Mouse (Mus musculus): ENCODE measurements at regions not wholly inside any gene's neighbourhood (a gene's known extent, or its start where the extent isn't known, plus 50 kb on each side); places are given as distances from the start of the nearest gene placed in this dataset.

- in situ Hi-C loops (cut with MboI, MseI) = no loop called here
Measured at GRCm38 (mm10) chr13:44420227-44420592, 309.1 kb upstream of the Jarid2 start.

GRCm38 (mm10) chr13:44420941-44421340 is 308.3 kb upstream of the Jarid2 start:
- in situ Hi-C loops (cut with MboI, MseI) = no loop called here

GRCm38 (mm10) chr13:44421426-44421825 is 307.8 kb upstream of the Jarid2 start:
- in situ Hi-C loops (cut with MboI, MseI) = no loop called here

- in situ Hi-C loops (cut with MboI, MseI) = no loop called here
Measured at GRCm38 (mm10) chr13:44421922-44422321, 307.4 kb upstream of the Jarid2 start.

GRCm38 (mm10) chr13:44430492-44430891 is 298.8 kb upstream of the Jarid2 start:
- in situ Hi-C loops (cut with MboI, MseI) = no loop called here

GRCm38 (mm10) chr13:44437709-44438108 is 291.6 kb upstream of the Jarid2 start:
- in situ Hi-C loops (cut with MboI, MseI) = no loop called here

GRCm38 (mm10) chr13:44441061-44441460 is 288.2 kb upstream of the Jarid2 start:
- in situ Hi-C loops (cut with MboI, MseI) = no loop called here

- in situ Hi-C loops (cut with MboI, MseI) = no loop called here
Measured at GRCm38 (mm10) chr13:44449216-44449830, 280.0 kb upstream of the Jarid2 start.

- in situ Hi-C loops (cut with MboI, MseI) = no loop called here
Measured at GRCm38 (mm10) chr13:44451224-44451623, 278.1 kb upstream of the Jarid2 start.

GRCm38 (mm10) chr13:44453131-44453530 is 276.1 kb upstream of the Jarid2 start:
- in situ Hi-C loops (cut with MboI, MseI) = no loop called here

- in situ Hi-C loops (cut with MboI, MseI) = no loop called here
Measured at GRCm38 (mm10) chr13:44454136-44454535, 275.1 kb upstream of the Jarid2 start.

- in situ Hi-C loops (cut with MboI, MseI) = no loop called here
Measured at GRCm38 (mm10) chr13:44455193-44455592, 274.1 kb upstream of the Jarid2 start.

- in situ Hi-C loops (cut with MboI, MseI) = no loop called here
Measured at GRCm38 (mm10) chr13:44458744-44459143, 270.5 kb upstream of the Jarid2 start.

GRCm38 (mm10) chr13:44459148-44459547 is 270.1 kb upstream of the Jarid2 start:
- in situ Hi-C loops (cut with MboI, MseI) = no loop called here

- in situ Hi-C loops (cut with MboI, MseI) = no loop called here
Measured at GRCm38 (mm10) chr13:44463675-44464074, 265.6 kb upstream of the Jarid2 start.

- in situ Hi-C loops (cut with MboI, MseI) = no loop called here
Measured at GRCm38 (mm10) chr13:44465567-44465966, 263.7 kb upstream of the Jarid2 start.

- in situ Hi-C loops (cut with MboI, MseI) = no loop called here
Measured at GRCm38 (mm10) chr13:44468963-44469674, 260.2 kb upstream of the Jarid2 start.

GRCm38 (mm10) chr13:44469675-44470074 is 259.6 kb upstream of the Jarid2 start:
- in situ Hi-C loops (cut with MboI, MseI) = no loop called here

GRCm38 (mm10) chr13:44473200-44473599 is 256.1 kb upstream of the Jarid2 start:
- in situ Hi-C loops (cut with MboI, MseI) = no loop called here

GRCm38 (mm10) chr13:44476901-44477300 is 252.4 kb upstream of the Jarid2 start:
- in situ Hi-C loops (cut with MboI, MseI) = no loop called here

- in situ Hi-C loops (cut with MboI, MseI) = no loop called here
Measured at GRCm38 (mm10) chr13:44480128-44480527, 249.1 kb upstream of the Jarid2 start.

GRCm38 (mm10) chr13:44482661-44483060 is 246.6 kb upstream of the Jarid2 start:
- in situ Hi-C loops (cut with MboI, MseI) = no loop called here

GRCm38 (mm10) chr13:44484582-44485329 is 244.5 kb upstream of the Jarid2 start:
- in situ Hi-C loops (cut with MboI, MseI) = no loop called here

Data from T-helper 17 cell (primary cell).